Mouse (Mus musculus) layer of hippocampus, adult 9-11 months (tissue): ENCODE results near the gene Casp8ap2.

ENCODE experiments used
- DNase-seq: peaks from one replicate; pipeline ENCODE4 v3.0.0; 2022

Casp8ap2 gene

GRCm38 (mm10) chr4:32669825-32670224 lies 54.6 kb downstream of the Casp8ap2 start:
- no peak for DNase-seq

- no peak for DNase-seq
Measured at GRCm38 (mm10) chr4:32674025-32674424, 58.8 kb downstream of the Casp8ap2 start.

- DNase-seq = no peak
Measured at GRCm38 (mm10) chr4:32677471-32677870, 62.2 kb downstream of the Casp8ap2 start.

- DNase-seq = no peak
Measured at GRCm38 (mm10) chr4:32680843-32681242, 65.6 kb downstream of the Casp8ap2 start.

- no peak for DNase-seq
Measured at GRCm38 (mm10) chr4:32682471-32682870, 67.2 kb downstream of the Casp8ap2 start.

- no peak for DNase-seq
Measured at GRCm38 (mm10) chr4:32683061-32683582, 67.9 kb downstream of the Casp8ap2 start.
